Mouse (Mus musculus) left cerebral cortex, adult 9 months (tissue): Measurements from ENCODE around the gene Top2a.

Source experiments
- DNase-seq, 2 experiments: peaks; one replicate each; pipeline ENCODE4 v3.0.0; 2022; ENCODE audit warnings: low spot score in 2 of 2

The Top2a gene

DNA sequence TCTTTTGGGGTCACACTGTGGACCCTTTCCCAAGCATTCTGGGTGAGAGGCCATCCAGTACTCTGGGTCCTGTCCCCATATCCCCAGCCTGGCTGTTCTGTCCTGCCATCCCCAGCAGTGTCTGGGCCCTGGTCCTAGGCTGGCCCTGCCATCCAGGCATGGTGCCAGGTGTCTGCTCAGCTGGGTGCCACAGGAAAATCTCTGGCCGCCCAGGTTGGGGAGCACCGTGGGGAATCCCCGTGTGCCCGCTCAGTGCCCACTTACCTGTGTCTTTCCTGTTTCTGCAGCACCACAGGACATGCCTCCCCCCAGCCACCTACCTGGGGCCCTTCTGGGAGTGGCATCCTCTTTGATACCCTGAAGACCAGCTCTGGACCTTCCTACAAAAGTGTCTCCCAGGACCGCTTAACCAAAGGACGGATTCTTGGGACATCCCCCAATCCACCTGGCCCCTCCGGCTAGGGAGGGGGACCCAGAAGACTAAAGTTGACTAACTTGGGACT lies 74.0 kb downstream of the Top2a start:
- DNase-seq, result no peak

DNA sequence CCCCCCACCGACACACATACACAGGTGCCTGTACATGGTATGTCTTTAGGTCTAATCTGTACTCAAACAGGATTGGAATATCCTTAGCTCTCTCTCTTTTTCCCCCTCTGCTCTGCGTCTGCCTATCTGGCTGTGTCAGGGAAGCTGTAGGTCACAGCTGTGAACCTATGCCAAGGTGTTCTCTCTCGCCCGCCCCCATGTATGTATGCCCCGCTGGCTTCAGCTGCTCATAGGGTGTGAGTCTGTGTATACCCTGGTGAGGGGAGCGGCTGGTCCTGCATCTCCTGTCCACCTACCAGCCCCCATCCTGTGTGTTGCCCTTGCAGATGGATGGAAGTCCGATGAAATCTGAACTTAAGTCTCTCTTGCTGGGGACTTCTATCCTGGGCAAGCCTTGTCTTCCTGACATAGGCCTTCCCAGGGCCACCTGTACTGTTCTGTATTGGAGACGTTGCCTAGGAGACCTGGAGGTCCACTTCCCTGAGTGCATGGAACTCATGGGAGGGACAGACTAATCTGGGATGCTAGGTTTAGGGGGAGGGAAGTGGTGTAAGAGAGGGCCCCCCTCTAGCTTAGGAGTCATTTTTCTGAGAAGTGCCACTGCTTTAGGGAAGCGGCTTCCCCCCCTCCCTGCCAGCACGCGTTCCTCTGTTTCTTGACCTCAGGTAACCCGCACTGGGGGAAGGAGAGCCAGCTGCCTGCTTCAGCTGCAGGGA lies 74.6 kb downstream of the Top2a start:
- no peak for DNase-seq

DNA sequence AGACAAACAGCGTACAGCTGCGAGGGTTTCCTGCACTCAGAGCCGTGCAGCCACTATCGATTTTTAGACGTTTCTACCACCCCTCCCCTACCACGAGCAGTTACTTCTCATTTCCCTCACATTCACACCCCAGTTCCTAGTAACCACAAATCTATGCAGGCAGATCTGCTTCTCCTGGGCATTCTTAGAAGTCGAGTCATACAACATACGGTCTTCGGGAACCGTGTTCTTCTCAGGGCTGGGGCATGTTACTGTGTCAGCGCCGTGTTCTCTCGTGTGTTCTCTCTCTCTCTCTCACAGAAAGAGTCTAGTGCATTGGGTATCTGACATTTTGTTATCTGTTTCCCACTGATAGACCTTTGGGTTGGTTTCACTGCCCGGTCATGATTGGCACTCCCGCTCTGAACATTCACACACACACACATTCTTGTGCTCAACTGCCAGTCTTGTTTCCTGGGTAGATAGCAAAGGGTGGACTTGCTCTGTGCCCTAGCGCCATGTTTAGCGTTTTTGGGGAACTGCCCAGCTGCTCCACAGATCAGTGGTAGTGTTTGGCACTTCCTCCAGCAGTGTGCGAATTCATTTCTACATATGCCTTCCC lies 75.9 kb downstream of the Top2a start:
- DNase-seq, result no peak

- DNase-seq, result no peak
Measured at GRCm38 (mm10) chr11:98945605-98945977, 78.4 kb downstream of the Top2a start.

- no peak for DNase-seq
Measured at GRCm38 (mm10) chr11:98944897-98945604, 78.9 kb downstream of the Top2a start.

DNA sequence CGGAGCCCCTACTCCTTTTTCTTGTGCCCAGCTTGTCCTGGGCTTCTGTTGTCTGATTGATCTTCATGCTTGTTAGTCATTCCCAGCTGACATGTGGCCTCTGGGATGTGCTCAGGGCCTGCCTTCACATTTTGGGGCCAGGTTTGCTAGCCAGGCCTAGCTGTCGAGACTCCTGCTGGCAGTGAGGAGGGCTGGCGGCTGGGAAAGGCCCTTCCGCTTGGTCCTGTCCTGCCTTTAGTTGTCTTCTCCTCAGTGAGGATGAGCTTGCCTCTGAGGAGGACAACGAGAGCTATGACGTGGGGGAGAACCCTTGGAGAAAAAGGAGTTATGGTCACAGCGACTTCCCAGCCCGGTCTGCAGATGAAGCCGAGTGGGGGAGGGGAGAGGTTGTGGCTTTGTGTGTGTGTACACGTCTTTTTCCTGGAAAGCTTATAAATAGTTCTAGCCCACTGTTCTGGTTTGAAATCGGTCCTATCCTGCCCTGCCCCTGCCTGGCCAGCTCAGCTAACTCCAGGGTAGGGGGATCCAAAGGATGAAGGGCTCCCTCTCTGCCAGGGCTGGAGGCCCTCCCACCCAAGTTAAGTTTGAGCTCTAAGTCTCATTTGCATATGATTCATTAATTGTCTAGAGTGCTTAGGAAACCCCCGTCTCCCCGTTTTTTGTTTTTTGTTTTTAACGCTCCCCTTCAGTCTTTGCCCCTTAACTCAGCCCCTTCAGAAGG lies 80.1 kb downstream of the Top2a start:
- no peak for DNase-seq
